Mouse (Mus musculus): ENCODE results near the gene Hoxb6. TPM values are rescaled to one million over a fixed set of nuclear protein-coding genes. Genes with fewer than 3 reads are reported as not detected.

The Hoxb6 gene
- polyA plus RNA-seq, 1 experiment from 2014 or later, result 15.9 TPM

DNA sequence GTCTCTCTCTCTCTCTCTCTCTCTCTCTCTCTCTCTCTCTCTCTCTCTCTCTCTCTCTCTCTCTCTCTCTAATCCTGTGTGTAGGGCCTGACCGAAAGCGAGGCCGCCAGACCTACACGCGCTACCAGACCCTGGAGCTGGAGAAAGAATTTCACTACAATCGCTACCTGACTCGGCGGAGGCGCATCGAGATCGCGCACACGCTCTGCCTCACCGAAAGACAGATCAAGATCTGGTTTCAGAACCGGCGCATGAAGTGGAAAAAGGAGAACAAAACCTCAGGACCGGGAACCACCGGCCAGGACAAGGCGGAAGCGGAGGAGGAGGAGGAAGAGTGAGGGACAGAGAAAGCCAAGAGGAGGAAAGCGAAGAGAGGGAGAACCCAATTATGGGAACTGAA lies 3.0 kb upstream of the Hoxb6 start:
- no peak for DNase-seq (ENCODE audit: low spot score)
- Histone ChIP-seq H3K9ac (ENCODE audit: low read depth, low read length) (no peak overlapping the region), H3K4me3 (ENCODE audit: low read depth, low read length) (no peak overlapping the region), H3K36me3 (ENCODE audit: control insufficient read depth, insufficient read depth, low read length) (no peaks in the 10 kb centered on the region), H3K27ac (ENCODE audit: low read depth, low read length) (no peak overlapping the region), H3K4me2 (replicated peaks; ENCODE audit: low read depth, low read length) (no peak overlapping the region), H3K9me3 (ENCODE audit: control insufficient read depth, low read length) (no peaks in the 10 kb centered on the region), H3K4me1 (replicated peaks; ENCODE audit: control insufficient read depth, insufficient read depth, low read length) (no peaks in the 10 kb centered on the region; the same call in none of the 2 replicates), H3K27me3 (ENCODE audit: control insufficient read depth, insufficient read depth, low read length) (peaks cover 94% of the 10 kb centered on the region)
- no peak for ATAC-seq (ENCODE audit: low FRiP score)
- WGBS, result 3% methylated on average over 21 of the region's 21 CpGs

DNA sequence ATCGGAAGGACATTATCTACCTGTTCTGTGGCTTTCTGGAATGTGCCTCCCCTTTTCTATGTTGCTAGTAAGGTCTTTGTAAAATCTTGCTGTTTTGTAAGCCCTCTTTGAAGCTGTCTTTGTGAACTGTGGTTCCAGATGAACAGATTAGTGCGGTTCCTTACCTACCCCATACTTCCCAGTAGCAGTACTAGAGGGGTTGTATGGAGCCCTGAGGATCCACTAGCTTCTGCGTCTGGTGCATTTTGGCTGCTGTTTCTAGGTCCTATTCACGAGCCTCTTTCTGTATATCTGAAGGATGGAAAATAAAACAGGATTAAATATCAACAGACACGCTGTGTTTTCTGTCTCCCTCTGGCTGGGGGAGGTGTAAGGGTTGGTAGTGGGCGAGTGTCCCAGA lies 2.4 kb upstream of the Hoxb6 start:
- H3K4me2 ChIP-seq (replicated peaks; ENCODE audit: low read depth, low read length), result no peak overlapping the region
- no peak for DNase-seq (ENCODE audit: low spot score)
- WGBS, result 12% methylated on average over 6 of the region's 6 CpGs
- H3K4me3 ChIP-seq (ENCODE audit: low read depth, low read length), result no peak overlapping the region
- H3K27ac ChIP-seq (ENCODE audit: low read depth, low read length), result no peak overlapping the region
- peaks cover 94% of the 10 kb centered on the region for H3K27me3 ChIP-seq (ENCODE audit: control insufficient read depth, insufficient read depth, low read length)
- H3K36me3 ChIP-seq (ENCODE audit: control insufficient read depth, insufficient read depth, low read length), result no peaks in the 10 kb centered on the region
- ATAC-seq (ENCODE audit: low FRiP score), result no peak
- no peaks in the 10 kb centered on the region; the same call in none of the 2 replicates for H3K4me1 ChIP-seq (replicated peaks; ENCODE audit: control insufficient read depth, insufficient read depth, low read length)
- no peaks in the 10 kb centered on the region for H3K9me3 ChIP-seq (ENCODE audit: control insufficient read depth, low read length)
- no peak overlapping the region for H3K9ac ChIP-seq (ENCODE audit: low read depth, low read length)

DNA sequence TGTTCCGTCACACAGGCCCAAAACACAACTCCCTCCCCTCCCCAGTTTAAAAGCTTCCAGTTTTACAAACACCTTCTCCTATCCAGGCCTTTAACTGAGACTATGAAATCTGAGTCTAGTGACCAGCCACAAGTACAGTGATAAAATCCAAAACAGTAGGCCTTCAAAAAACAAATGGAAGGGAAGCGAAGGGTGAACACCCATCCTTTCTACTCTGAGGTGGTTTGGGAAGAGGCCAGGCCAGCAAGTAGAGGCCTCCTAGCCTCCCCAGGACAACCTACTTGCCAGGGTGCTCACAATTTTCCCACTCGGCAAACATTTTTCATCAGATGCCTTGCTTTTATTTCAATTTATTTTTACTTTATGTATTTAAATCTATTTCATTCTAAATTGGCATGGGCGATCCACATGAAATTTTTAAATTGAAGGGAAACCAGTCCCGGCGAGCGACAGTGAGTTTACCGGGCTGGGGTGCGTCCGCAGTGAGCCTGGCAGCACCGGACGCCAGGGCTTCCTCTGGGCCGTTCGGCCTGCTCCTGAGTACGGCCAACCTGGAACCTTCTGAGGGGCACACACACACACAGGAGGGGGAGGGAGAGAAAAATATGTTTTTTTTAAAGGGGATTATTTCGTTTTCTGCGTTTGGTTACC lies 1.4 kb upstream of the Hoxb6 start:
- Histone ChIP-seq H3K9ac (ENCODE audit: low read depth, low read length) (no peak overlapping the region), H3K27ac (ENCODE audit: low read depth, low read length) (no peak overlapping the region), H3K36me3 (ENCODE audit: control insufficient read depth, insufficient read depth, low read length) (no peaks in the 10 kb centered on the region), H3K9me3 (ENCODE audit: control insufficient read depth, low read length) (no peaks in the 10 kb centered on the region), H3K4me1 (replicated peaks; ENCODE audit: control insufficient read depth, insufficient read depth, low read length) (no peaks in the 10 kb centered on the region; the same call in 1 of the 2 replicates), H3K4me3 (ENCODE audit: low read depth, low read length) (no peak overlapping the region), H3K27me3 (ENCODE audit: control insufficient read depth, insufficient read depth, low read length) (peaks cover 96% of the 10 kb centered on the region), H3K4me2 (replicated peaks; ENCODE audit: low read depth, low read length) (no peak overlapping the region)
- WGBS, result 3% methylated on average over 17 of the region's 17 CpGs
- DNase-seq (ENCODE audit: low spot score) (no peak), ATAC-seq (ENCODE audit: low FRiP score) (no peak)

DNA sequence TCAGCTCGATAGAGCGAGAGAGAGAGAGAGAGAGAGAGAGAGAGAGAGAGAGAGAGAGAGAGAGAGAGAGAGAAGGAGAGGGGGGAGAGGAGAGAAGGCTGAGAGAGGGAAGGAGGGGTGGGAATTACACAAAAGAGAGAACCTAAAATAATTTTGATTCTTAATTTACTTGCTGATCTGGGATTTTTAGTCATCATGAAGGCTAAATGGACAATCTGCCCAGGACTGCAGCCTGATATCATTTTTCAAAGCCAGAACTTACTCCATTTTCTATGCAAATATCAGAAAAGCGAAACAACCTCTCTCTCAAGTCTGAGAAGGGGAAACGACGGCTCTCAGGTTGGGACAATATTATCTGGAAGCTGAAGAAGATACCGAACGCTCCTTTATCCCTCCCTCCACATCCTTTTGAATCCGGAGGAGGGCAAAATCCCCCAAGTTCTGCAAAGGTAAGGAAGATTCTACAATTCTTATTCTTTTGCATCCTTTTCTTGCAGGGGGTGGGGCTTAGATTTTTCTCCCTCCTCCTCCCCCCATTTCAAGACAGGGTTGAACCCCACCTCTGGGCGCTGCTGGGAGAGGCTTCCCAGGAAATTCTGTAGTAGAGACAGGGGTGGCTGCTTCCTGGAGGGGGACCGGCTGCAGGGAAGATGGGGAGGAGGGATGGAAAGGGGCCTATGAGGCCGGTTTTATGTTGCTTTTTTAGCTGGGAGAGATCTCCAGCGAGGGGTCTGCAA lies 457 bp downstream of the Hoxb6 start:
- H3K36me3 ChIP-seq (ENCODE audit: control insufficient read depth, insufficient read depth, low read length), result no peaks in the 10 kb centered on the region
- H3K4me1 ChIP-seq (replicated peaks; ENCODE audit: control insufficient read depth, insufficient read depth, low read length), result no peaks in the 10 kb centered on the region
- under 1% methylated on average over 12 of the region's 12 CpGs for WGBS
- H3K27me3 ChIP-seq (ENCODE audit: control insufficient read depth, insufficient read depth, low read length), result peaks cover 97% of the 10 kb centered on the region
- no peak overlapping the region for H3K27ac ChIP-seq (ENCODE audit: low read depth, low read length)
- peak overlapping the region; percentile 16 for H3K4me3 ChIP-seq (ENCODE audit: low read depth, low read length)
- ATAC-seq (ENCODE audit: low FRiP score), result no peak
- DNase-seq (ENCODE audit: low spot score), result no peak
- no peak overlapping the region for H3K4me2 ChIP-seq (replicated peaks; ENCODE audit: low read depth, low read length)
- no peak overlapping the region for H3K9ac ChIP-seq (ENCODE audit: low read depth, low read length)
- H3K9me3 ChIP-seq (ENCODE audit: control insufficient read depth, low read length), result no peaks in the 10 kb centered on the region

DNA sequence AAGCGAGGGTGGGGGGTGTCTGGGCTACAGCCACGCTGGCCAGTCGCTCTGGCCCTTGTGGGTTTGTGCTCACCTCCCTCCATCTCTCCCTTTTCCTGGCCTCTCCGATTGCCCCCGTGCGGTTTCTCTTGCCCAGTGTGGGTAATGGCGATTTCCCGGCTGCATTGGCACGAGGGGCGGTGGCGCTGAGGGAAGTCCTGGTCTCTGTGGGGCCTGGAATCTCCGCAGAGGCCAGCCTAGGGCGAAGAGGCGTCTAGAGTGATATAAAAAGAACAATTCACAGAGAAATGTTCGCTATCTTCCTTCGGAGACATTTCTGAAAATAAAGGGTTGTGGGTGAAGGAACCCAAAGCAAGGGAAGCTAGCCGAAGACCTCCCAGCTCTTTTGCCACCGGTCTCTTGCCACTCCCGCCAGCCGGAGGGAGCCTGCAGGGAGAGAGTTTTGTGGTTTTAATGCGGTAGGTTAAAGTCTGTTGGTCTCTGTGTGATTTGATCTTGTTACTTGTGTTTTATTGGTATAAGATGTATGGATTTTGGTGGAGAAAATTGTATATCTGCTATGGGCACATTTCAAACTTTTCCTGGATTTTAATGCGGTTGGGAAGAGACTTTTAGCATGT lies 1.1 kb downstream of the Hoxb6 start:
- Histone ChIP-seq H3K27me3 (ENCODE audit: control insufficient read depth, insufficient read depth, low read length) (peaks cover 97% of the 10 kb centered on the region), H3K27ac (ENCODE audit: low read depth, low read length) (no peak overlapping the region), H3K4me2 (replicated peaks; ENCODE audit: low read depth, low read length) (no peak overlapping the region), H3K36me3 (ENCODE audit: control insufficient read depth, insufficient read depth, low read length) (no peaks in the 10 kb centered on the region), H3K9ac (ENCODE audit: low read depth, low read length) (peak overlapping the region; percentile 41; the same call in 1 of the 2 replicates), H3K4me1 (replicated peaks; ENCODE audit: control insufficient read depth, insufficient read depth, low read length) (no peaks in the 10 kb centered on the region), H3K4me3 (ENCODE audit: low read depth, low read length) (peak overlapping the region; percentile 16), H3K9me3 (ENCODE audit: control insufficient read depth, low read length) (no peaks in the 10 kb centered on the region)
- DNase-seq (ENCODE audit: low spot score) (no peak), ATAC-seq (ENCODE audit: low FRiP score) (no peak)
- under 1% methylated on average over 22 of the region's 22 CpGs for WGBS

DNA sequence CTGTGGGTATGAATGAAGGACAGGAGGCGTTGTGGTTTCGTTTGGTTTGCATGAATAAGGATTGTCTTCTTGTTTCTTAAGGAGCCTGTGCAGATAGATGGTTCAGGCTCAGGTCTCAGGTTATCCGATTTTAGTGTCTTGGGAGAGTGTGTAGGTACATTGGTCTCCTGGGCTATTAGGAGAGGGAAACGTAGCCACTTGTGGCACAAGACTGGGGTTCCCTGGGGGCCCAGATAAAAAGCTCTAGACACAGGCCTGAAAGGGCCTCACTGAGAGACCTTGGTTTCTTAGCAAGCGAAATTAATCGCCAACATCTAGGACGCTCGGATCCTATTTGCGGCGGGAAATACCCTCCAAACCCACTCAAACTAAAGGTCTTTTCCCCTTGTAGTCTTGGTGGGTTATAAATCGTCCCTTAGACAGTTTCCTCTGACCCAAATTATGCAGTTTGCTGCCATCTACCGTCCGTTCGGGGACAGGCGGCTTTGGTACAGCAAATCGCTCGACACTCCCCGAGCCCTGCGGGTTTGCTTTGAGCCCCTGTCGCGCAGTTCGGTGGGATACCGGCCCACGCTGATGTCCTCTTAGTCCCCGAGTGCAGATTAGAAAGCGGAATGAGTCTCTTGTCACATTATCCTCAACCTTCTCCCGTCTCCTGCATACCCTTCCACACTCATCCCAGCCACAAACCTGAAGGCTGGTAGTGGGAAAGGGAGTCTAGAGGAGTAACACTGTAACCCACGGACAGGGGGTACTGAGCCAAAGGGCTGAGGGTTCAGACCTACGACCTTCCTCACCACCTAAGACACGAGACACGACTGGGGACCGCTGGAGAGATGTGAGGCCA lies 2.2 kb downstream of the Hoxb6 start:
- Histone ChIP-seq H3K4me3 (ENCODE audit: low read depth, low read length) (peak overlapping the region; percentile 8; the same call in 1 of the 2 replicates), H3K27me3 (ENCODE audit: control insufficient read depth, insufficient read depth, low read length) (peaks cover 96% of the 10 kb centered on the region), H3K4me2 (replicated peaks; ENCODE audit: low read depth, low read length) (no peak overlapping the region), H3K4me1 (replicated peaks; ENCODE audit: control insufficient read depth, insufficient read depth, low read length) (no peaks in the 10 kb centered on the region), H3K9ac (ENCODE audit: low read depth, low read length) (no peak overlapping the region), H3K27ac (ENCODE audit: low read depth, low read length) (no peak overlapping the region), H3K9me3 (ENCODE audit: control insufficient read depth, low read length) (no peaks in the 10 kb centered on the region), H3K36me3 (ENCODE audit: control insufficient read depth, insufficient read depth, low read length) (no peaks in the 10 kb centered on the region)
- WGBS, result 1% methylated on average over 32 of the region's 32 CpGs
- DNase-seq (ENCODE audit: low spot score) (peak; percentile 91), ATAC-seq (ENCODE audit: low FRiP score) (no peak)

DNA sequence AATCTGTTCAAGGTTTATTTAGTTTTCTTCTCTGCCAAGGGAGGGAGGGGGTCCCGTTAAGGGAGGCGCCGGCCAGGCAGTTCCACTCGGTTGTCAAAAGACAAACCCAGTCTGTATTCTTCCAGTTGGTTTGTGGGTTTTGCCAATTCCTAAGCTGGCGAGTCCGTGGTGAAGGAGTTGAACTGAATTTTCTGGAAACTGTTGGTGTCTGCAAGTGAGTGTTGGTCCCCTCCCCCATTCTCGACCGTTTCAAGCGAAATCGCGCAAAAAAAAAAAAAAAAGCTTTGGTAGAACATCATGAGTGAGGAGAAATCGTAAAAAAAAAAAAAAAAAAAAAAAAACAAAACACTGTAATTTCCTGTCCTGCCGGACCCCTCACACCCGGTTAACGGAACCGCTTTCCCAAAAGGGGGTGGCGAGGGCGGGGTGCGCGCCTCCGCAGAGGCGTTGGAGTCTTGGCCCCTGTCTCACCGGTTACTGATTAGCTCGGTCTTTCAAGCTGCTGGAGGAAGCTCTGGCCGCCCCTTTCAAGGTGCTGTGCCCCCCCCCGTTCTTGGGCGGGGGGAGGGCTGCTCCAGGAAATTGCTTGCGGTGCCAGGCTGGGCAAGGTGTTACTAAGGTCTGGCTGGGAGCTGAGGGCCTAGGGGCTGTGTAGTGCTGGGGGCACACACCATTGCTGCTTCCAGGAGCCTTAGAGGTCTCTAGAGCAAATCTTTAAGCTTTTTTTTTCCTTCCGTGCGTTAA lies 3.0 kb downstream of the Hoxb6 start:
- Histone ChIP-seq H3K9ac (ENCODE audit: low read depth, low read length) (no peak overlapping the region), H3K36me3 (ENCODE audit: control insufficient read depth, insufficient read depth, low read length) (no peaks in the 10 kb centered on the region), H3K9me3 (ENCODE audit: control insufficient read depth, low read length) (no peaks in the 10 kb centered on the region), H3K4me2 (replicated peaks; ENCODE audit: low read depth, low read length) (0 out of 2 replicates have a peak overlapping the region, but pooled peaks have one; percentile 0), H3K4me1 (replicated peaks; ENCODE audit: control insufficient read depth, insufficient read depth, low read length) (no peaks in the 10 kb centered on the region), H3K27ac (ENCODE audit: low read depth, low read length) (no peak overlapping the region), H3K4me3 (ENCODE audit: low read depth, low read length) (peak overlapping the region; percentile 12; the same call in 1 of the 2 replicates), H3K27me3 (ENCODE audit: control insufficient read depth, insufficient read depth, low read length) (peaks cover 96% of the 10 kb centered on the region)
- no peak for ATAC-seq (ENCODE audit: low FRiP score)
- no peak for DNase-seq (ENCODE audit: low spot score)
- under 1% methylated on average over 30 of the region's 30 CpGs for WGBS

DNA sequence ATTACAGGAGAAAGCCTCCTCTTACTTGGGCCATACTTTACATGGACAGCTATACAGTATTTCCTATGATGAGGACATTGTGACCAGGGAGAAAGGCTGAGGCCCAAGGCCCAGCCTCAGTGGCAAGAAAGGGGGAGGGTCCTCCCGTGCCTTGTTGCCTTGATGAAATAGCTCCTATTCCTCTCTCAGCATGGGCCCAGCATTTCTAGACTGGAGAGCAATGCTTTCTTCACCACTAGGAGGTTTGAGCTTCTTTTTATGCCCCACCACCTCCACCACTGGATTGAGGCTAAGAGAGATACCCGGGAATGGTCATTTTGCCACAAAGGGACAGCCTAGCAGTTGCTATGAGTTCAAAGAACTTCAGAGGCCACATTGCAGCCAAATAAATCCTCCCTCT lies 4.7 kb downstream of the Hoxb6 start:
- Histone ChIP-seq H3K36me3 (ENCODE audit: control insufficient read depth, insufficient read depth, low read length) (no peaks in the 10 kb centered on the region), H3K9ac (ENCODE audit: low read depth, low read length) (no peak overlapping the region), H3K4me2 (replicated peaks; ENCODE audit: low read depth, low read length) (no peak overlapping the region), H3K4me1 (replicated peaks; ENCODE audit: control insufficient read depth, insufficient read depth, low read length) (no peaks in the 10 kb centered on the region), H3K9me3 (ENCODE audit: control insufficient read depth, low read length) (no peaks in the 10 kb centered on the region), H3K4me3 (ENCODE audit: low read depth, low read length) (no peak overlapping the region), H3K27ac (ENCODE audit: low read depth, low read length) (no peak overlapping the region; the same call in 1 of the 2 replicates), H3K27me3 (ENCODE audit: control insufficient read depth, insufficient read depth, low read length) (peaks cover 97% of the 10 kb centered on the region)
- ATAC-seq (ENCODE audit: low FRiP score), result no peak
- WGBS, result 2% methylated on average over 2 of the region's 2 CpGs
- DNase-seq (ENCODE audit: low spot score), result no peak

Measured in hindbrain, embryonic 11.5 days (tissue).